Comparison of ENCODE assay signal across 27 mouse cellular contexts in genomic region chr11:11776822-11777174, GRCm38 (mm10). TPM values are rescaled to one million over a fixed set of nuclear protein-coding genes. Genes with fewer than 3 reads are reported as not detected.
DNase-seq lines count a peak whose midpoint lies in the region; ATAC-seq and TF ChIP-seq lines count a peak whose summit lies in the region.
"Had no signal": no experiment of that assay in that cellular context is flagged by ENCODE, and none has a peak within 500 bp of the region (broad histone marks: within the 10 kb centered on the region; RNA-seq: fewer than 3 reads in every experiment).

No protein-coding gene starts in this region.

- H3K27me3 ChIP-seq in lung, postnatal 0 days (replicated peaks; ENCODE audit: insufficient read depth, low read length) = no peaks in the 10 kb centered on the region
- H3K27me3 ChIP-seq in intestine, embryonic 15.5 days (replicated peaks) = no peaks in the 10 kb centered on the region
- H3K27me3 ChIP-seq: embryonic facial prominence, embryonic 12.5 days; heart, embryonic 12.5 days; hindbrain, embryonic 12.5 days; limb, embryonic 13.5 days; neural tube, embryonic 15.5 days had no signal

- DNase-seq in lung, postnatal 0 days (ENCODE audit: low spot score) = no peak
- no peak for DNase-seq in lung, postnatal 4 days
- DNase-seq in spleen, postnatal 36 days (ENCODE audit: low spot score in 2 of 2) = peak; percentile 79 to 83
- no peak for DNase-seq in right cerebral cortex, postnatal 10 days (ENCODE audit: low spot score in 2 of 2)
- DNase-seq: adrenal gland, postnatal 25 days; cerebellum, adult 11 months; cerebellum, postnatal 10 days; forebrain, postnatal 0 days; gastrocnemius, postnatal 14 days; heart, adult 18-20 months; heart, postnatal 10 days; kidney, adult 2 months; kidney, postnatal 25 days; lung, adult 18-20 months; lung, postnatal 14 days; right cerebral cortex, postnatal 25 days; thymus, adult 2 months had no signal

- no peak for TF ChIP-seq EP300 in lung, postnatal 0 days (IDR thresholded peaks at IDR 0.05)

- TF ChIP-seq CTCF in lung, postnatal 0 days (IDR thresholded peaks at IDR 0.05) = 0 out of 2 replicates have a peak, but pooled peaks have one; percentile 13
- peak; percentile 32; the same call in 1 of the 2 replicates for TF ChIP-seq CTCF in bone marrow, adult 2 months (IDR thresholded peaks at IDR 0.05; ENCODE audit: control insufficient read depth, insufficient read depth, low read length)

- H3K4me3 ChIP-seq in lung, postnatal 0 days (ENCODE audit: low read depth, low read length) = no peak overlapping the region
- H3K4me3 ChIP-seq in bone marrow, adult 2 months (replicated peaks; ENCODE audit: control insufficient read depth, low read depth, low read length) = no peak overlapping the region
- no peak overlapping the region for H3K4me3 ChIP-seq in intestine, embryonic 15.5 days (replicated peaks)
- H3K4me3 ChIP-seq: embryonic facial prominence, embryonic 12.5 days; heart, embryonic 12.5 days; hindbrain, embryonic 12.5 days; limb, embryonic 13.5 days; neural tube, embryonic 15.5 days had no signal

- 78% methylated on average over 7 of the region's 7 CpGs for WGBS in lung, postnatal 0 days
- WGBS in bone marrow, adult 2 months = 51% methylated on average over 7 of the region's 7 CpGs
- WGBS in intestine, embryonic 15.5 days = 85% methylated on average over 7 of the region's 7 CpGs

- ATAC-seq in lung, postnatal 0 days = no peak
- peak; percentile 58 for ATAC-seq in megakaryocyte, adult 5-6 weeks (ENCODE audit: poor library complexity, severe bottlenecking)
- no peak for ATAC-seq in intestine, embryonic 15.5 days
- ATAC-seq: forebrain, postnatal 0 days; midbrain, embryonic 16.5 days had no signal

- H3K36me3 ChIP-seq in lung, postnatal 0 days (ENCODE audit: insufficient read depth, low read length) = no peaks in the 10 kb centered on the region
- H3K36me3 ChIP-seq in intestine, embryonic 15.5 days = no peaks in the 10 kb centered on the region
- H3K36me3 ChIP-seq: embryonic facial prominence, embryonic 12.5 days; heart, embryonic 12.5 days; hindbrain, embryonic 12.5 days; limb, embryonic 13.5 days; neural tube, embryonic 15.5 days had no signal

- no peak for TF ChIP-seq POLR2A in bone marrow, adult 2 months (IDR thresholded peaks at IDR 0.05; ENCODE audit: borderline replicate concordance, control insufficient read depth, low read depth, low read length)

- no peaks in the 10 kb centered on the region for H3K4me1 ChIP-seq in lung, postnatal 0 days (ENCODE audit: insufficient read depth, low read depth, low read length)
- H3K4me1 ChIP-seq in bone marrow, adult 2 months (ENCODE audit: control insufficient read depth, insufficient read depth, low read length) = peaks cover 3% of the 10 kb centered on the region
- no peaks in the 10 kb centered on the region for H3K4me1 ChIP-seq in intestine, embryonic 15.5 days (replicated peaks)
- H3K4me1 ChIP-seq: embryonic facial prominence, embryonic 12.5 days; heart, embryonic 12.5 days; hindbrain, embryonic 12.5 days; limb, embryonic 13.5 days; neural tube, embryonic 15.5 days had no signal

- H3K4me2 ChIP-seq in lung, postnatal 0 days (replicated peaks; ENCODE audit: low read depth, low read length) = no peak overlapping the region
- H3K4me2 ChIP-seq in intestine, embryonic 15.5 days (replicated peaks) = no peak overlapping the region
- H3K4me2 ChIP-seq: embryonic facial prominence, embryonic 12.5 days; heart, embryonic 12.5 days; hindbrain, embryonic 12.5 days; limb, embryonic 13.5 days; neural tube, embryonic 15.5 days had no signal

- H3K9me3 ChIP-seq in lung, postnatal 0 days (ENCODE audit: low read length) = no peaks in the 10 kb centered on the region
- H3K9me3 ChIP-seq in intestine, embryonic 15.5 days = no peaks in the 10 kb centered on the region
- H3K9me3 ChIP-seq: embryonic facial prominence, embryonic 12.5 days; heart, embryonic 12.5 days; hindbrain, embryonic 12.5 days; limb, embryonic 13.5 days; neural tube, embryonic 15.5 days had no signal

- H3K9ac ChIP-seq in lung, postnatal 0 days (replicated peaks; ENCODE audit: low read depth) = no peak overlapping the region
- no peak overlapping the region for H3K9ac ChIP-seq in intestine, embryonic 15.5 days
- H3K9ac ChIP-seq: embryonic facial prominence, embryonic 12.5 days; forebrain, postnatal 0 days; heart, embryonic 12.5 days; hindbrain, embryonic 12.5 days; limb, embryonic 13.5 days; neural tube, embryonic 15.5 days had no signal

- H3K27ac ChIP-seq in lung, postnatal 0 days (ENCODE audit: low read length) = no peak overlapping the region
- peak overlapping the region; percentile 29; the same call in 1 of the 2 replicates for H3K27ac ChIP-seq in bone marrow, adult 2 months (ENCODE audit: control insufficient read depth, insufficient read depth, low read depth, low read length, poor library complexity)
- no peak overlapping the region for H3K27ac ChIP-seq in intestine, embryonic 15.5 days
- H3K27ac ChIP-seq: embryonic facial prominence, embryonic 12.5 days; hindbrain, embryonic 12.5 days; limb, embryonic 13.5 days; neural tube, embryonic 15.5 days; stomach, postnatal 0 days had no signal

RNA-seq across cellular contexts. Expression of gene Fignl1, which starts 32.0 kb away (rescaled TPM):
- 4.2 and 5.6 TPM in 2 replicates for polyA plus RNA-seq in lung, postnatal 0 days (2015; fragmentation: Nextera tagmentation; extraction: Ambion mirVana)
- polyA plus RNA-seq in bone marrow, adult 2 months (2011; ENCODE audit: insufficient read depth, insufficient read length, low replicate concordance, missing spikeins) = 24.9 and 39.4 TPM in 2 replicates
- 45.4 and 46.4 TPM in 2 replicates for total RNA-seq in megakaryocyte, adult 5-6 weeks (2015)
- 64.2 and 65.6 TPM in 2 replicates for total RNA-seq in megakaryocyte, adult 5-6 weeks (2017)
- 46.9 and 52.8 TPM in 2 replicates for polyA plus RNA-seq in intestine, embryonic 15.5 days (2015; fragmentation: Nextera tagmentation; extraction: Ambion mirVana)

Comparison
In these comparisons a context has a peak if more than half of its experiments do, and no peak if none do; other contexts are left out.
1. DNase-seq: peak in spleen, postnatal 36 days (2 of 2); none in lung, postnatal 0 days (single experiment), lung, postnatal 4 days (0 of 2) and right cerebral cortex, postnatal 10 days (0 of 2).